Mouse (Mus musculus) hindbrain, embryonic 15.5 days (tissue): ENCODE measurements around the gene Rbfox2. TPM values are rescaled to one million over a fixed set of nuclear protein-coding genes. Genes with fewer than 3 reads are reported as not detected.
A peak's percentile ranks its signal among the peaks of the same experiment; 100 is the strongest.

Source experiments
- ATAC-seq: fragments of 200-750 bp; cut with Nextera tagmentation; 2 replicates; pipeline ENCODE4 v1.8.0; 2017; ENCODE audit warnings: low read depth, moderate number of reproducible peaks, moderate TSS enrichment; ENCODE audit not compliant: low FRiP score
- H3K27ac ChIP-seq: fragments of 300-500 bp; sonication (generic); replicated peaks from 2 replicates; pipeline ENCODE4 v1.5.1; 2015; ENCODE audit warnings: mild to moderate bottlenecking, inconsistent platforms
- H3K27me3 ChIP-seq: fragments of 300-500 bp; sonication (generic); 2 replicates; pipeline ENCODE4 v1.6.1; 2015; ENCODE audit warnings: control low read depth, inconsistent platforms
- H3K36me3 ChIP-seq: fragments of 300-500 bp; sonication (generic); 2 replicates; pipeline ENCODE4 v1.6.1; 2015; ENCODE audit warnings: control low read depth, inconsistent platforms
- H3K4me1 ChIP-seq: fragments of 300-500 bp; sonication (generic); replicated peaks from 2 replicates; pipeline ENCODE4 v1.6.1; 2015; ENCODE audit warnings: control low read depth, inconsistent platforms
- H3K4me2 ChIP-seq: fragments of 300-500 bp; sonication (generic); 2 replicates; pipeline ENCODE4 v1.6.1; 2015; ENCODE audit warnings: moderate library complexity, mild to moderate bottlenecking, inconsistent platforms
- H3K4me3 ChIP-seq: fragments of 300-500 bp; sonication (generic); 2 replicates; pipeline ENCODE4 v1.5.1; 2015; ENCODE audit warnings: mild to moderate bottlenecking, inconsistent platforms
- H3K9ac ChIP-seq: fragments of 300-500 bp; sonication (generic); 2 replicates; pipeline ENCODE4 v1.6.1; 2015; ENCODE audit warnings: inconsistent platforms
- H3K9me3 ChIP-seq: fragments of 300-500 bp; sonication (generic); 2 replicates; pipeline ENCODE4 v1.6.1; 2016; ENCODE audit warnings: control low read depth, inconsistent platforms
- WGBS: fragments of 180-500 bp; shearing (Covaris S2); methylation state at CpG from one replicate; pipeline ENCODE4 v1.1.7; 2015; 5-methylcytosine and 5-hydroxymethylcytosine counted together
- polyA plus RNA-seq: library from polyadenylated mRNA; unstranded; fragments of >200 nt; fragmentation: Nextera tagmentation; extraction: Ambion mirVana; gene quantifications from 2 replicates; pipeline ENCODE4 v1.2.1, GENCODE M21; 2015

Gene Rbfox2
- polyA plus RNA-seq, 1 experiment from 2014 or later: 151 TPM

DNA sequence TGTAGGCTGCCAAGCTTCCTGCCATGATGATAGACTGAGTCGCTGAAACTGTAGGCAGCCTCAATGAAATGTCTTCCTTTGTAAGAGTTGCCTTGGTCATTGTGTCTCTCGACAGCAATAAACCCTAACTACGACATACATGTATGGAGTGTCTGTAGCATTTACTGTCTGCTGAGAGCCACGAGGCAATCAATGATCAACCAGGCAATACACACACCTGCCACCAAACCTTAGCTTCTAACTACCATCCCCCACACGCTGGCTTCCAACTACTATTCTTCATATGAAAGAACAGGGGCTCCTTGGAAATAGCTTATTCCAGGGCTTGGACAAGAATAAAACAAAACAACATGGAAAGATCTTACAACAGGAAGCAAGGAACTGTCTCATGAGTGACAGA is 42.5 kb downstream of the Rbfox2 start:
- no peak for ATAC-seq
- Histone ChIP-seq H3K27ac (no peak overlapping the region), H3K4me2 (no peak overlapping the region), H3K9me3 (no peaks in the 10 kb centered on the region), H3K27me3 (no peaks in the 10 kb centered on the region), H3K4me1 (peaks cover 12% of the 10 kb centered on the region), H3K36me3 (no peaks in the 10 kb centered on the region), H3K4me3 (no peak overlapping the region), H3K9ac (no peak overlapping the region)
- WGBS: 75% methylated on average over 5 of the region's 5 CpGs

DNA sequence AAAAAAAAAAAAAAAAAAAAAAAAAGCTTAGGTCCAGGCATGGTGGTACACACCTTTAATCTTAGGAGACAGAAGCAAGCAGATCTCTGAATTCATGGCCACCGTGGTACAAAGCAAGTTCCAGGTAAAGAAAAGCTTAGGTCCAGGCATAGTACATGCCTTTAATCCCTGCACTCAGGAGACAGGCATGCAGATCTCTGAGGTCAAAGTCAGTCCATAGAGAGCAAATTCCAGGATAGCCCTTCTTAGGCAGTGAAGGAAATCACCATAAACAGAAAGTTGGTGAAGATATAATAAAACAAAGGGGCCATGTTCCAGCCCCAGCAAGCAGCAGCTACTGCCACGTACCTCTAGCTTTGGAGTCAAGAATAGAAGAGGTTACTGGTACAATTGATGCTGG is 44.0 kb downstream of the Rbfox2 start:
- H3K4me1 ChIP-seq: peaks cover 14% of the 10 kb centered on the region
- no peak overlapping the region for H3K4me3 ChIP-seq
- WGBS: 91% methylated on average over 2 of the region's 2 CpGs
- H3K36me3 ChIP-seq: no peaks in the 10 kb centered on the region
- no peak overlapping the region for H3K27ac ChIP-seq
- no peaks in the 10 kb centered on the region for H3K9me3 ChIP-seq
- H3K27me3 ChIP-seq: no peaks in the 10 kb centered on the region
- H3K4me2 ChIP-seq: no peak overlapping the region
- no peak overlapping the region for H3K9ac ChIP-seq
- no peak for ATAC-seq

DNA sequence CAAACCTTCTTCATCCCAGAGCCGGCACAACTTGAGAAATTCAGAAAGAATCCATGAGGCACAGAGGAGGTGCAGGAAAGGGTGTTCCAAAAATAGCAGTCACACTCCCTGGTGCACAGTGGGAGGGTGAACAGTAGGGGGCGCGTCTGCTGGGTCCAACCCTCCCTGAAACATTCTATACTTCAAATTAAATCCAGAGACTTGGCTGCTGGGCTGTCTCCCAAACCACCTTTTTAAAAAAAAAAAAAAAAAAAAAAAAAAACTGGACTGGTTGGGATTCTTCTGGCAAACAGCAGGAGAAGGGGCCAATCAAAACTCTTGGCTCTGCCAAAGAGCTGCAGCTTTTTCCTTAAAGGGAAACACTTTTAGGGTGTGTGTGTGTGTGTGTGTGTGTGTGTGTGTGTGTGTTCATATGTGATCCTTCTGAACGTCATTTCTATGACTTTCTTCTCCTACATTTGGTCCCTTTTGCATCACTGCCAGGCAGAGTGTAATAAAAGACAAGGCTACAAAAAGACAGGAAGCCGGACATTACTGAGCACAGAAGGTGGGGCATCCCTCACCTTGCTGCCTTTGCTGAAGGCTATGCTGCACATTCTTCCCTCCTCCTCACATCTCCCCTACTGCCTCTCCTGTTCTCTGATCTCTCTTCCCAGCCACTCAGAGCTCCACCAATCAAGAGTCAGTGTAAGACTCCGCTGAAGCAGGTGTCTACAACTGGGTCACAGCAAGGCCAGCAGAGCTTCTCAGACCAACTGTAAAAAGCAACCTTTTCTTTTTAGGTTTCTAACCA is 49.2 kb downstream of the Rbfox2 start:
- Histone ChIP-seq H3K4me1 (peaks cover 30% of the 10 kb centered on the region), H3K27ac (0 out of 2 replicates have a peak overlapping the region, but pooled peaks have one; percentile 25)
- WGBS: 34% methylated on average over 6 of the region's 6 CpGs

DNA sequence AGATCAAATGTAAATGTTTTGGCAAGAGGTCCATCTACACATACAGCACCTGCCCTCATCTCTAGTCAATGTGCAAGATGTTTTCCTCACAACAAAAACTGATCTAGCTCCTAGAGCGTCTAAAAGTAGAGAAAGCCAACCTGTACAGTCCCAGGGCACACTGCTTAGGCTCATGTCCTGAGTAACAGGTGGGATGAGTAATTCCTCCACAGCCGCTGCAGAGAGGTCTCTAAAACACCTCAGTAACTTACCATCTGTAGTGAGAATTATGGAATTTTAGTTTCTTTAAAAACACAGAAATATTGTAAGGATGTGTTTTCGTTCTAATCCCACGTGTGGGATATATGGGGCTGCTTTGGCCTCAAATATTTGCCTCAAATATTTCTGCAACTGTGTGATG is 50.0 kb downstream of the Rbfox2 start:
- Histone ChIP-seq H3K9ac (no peak overlapping the region), H3K4me1 (peaks cover 30% of the 10 kb centered on the region), H3K4me3 (no peak overlapping the region), H3K27ac (no peak overlapping the region), H3K36me3 (no peaks in the 10 kb centered on the region), H3K27me3 (no peaks in the 10 kb centered on the region), H3K9me3 (no peaks in the 10 kb centered on the region), H3K4me2 (no peak overlapping the region)
- 84% methylated on average over 4 of the region's 4 CpGs for WGBS
- ATAC-seq: no peak

More for the DNA sequence above, 49.2 kb downstream of the Rbfox2 start:
- Histone ChIP-seq H3K4me3 (no peak overlapping the region), H3K9ac (no peak overlapping the region), H3K36me3 (no peaks in the 10 kb centered on the region), H3K9me3 (no peaks in the 10 kb centered on the region), H3K27me3 (no peaks in the 10 kb centered on the region), H3K4me2 (no peak overlapping the region)
- ATAC-seq: no peak

GRCm38 (mm10) chr15:77254636-77255035 is 52.2 kb downstream of the Rbfox2 start:
- Histone ChIP-seq H3K9me3 (no peaks in the 10 kb centered on the region), H3K9ac (no peak overlapping the region), H3K4me3 (no peak overlapping the region), H3K4me1 (peaks cover 30% of the 10 kb centered on the region), H3K36me3 (no peaks in the 10 kb centered on the region), H3K27ac (peak overlapping the region; percentile 33), H3K4me2 (no peak overlapping the region), H3K27me3 (no peaks in the 10 kb centered on the region)
- 33% methylated on average over 1 of the region's 1 CpGs for WGBS
- ATAC-seq: no peak

DNA sequence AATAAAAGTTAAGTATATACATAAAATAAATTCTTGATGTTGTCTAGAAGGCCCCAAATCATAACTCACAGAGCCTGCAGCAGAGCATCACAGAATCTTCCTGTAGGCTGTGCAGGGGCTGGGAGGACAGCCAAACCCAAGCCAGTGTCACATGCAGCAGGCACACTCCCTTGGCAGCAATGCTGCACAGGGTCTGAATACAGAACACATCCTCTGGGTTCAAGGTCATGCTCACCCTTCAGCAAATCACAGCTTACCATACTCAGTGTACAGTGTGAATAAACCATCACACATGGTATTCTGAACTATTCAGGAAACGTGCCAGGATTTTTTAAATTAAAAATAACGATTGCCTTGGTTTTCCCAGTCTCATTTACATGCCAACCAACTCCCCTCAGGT is 52.7 kb downstream of the Rbfox2 start:
- WGBS: 47% methylated on average over 2 of the region's 2 CpGs
- H3K9me3 ChIP-seq: no peaks in the 10 kb centered on the region
- no peak overlapping the region for H3K4me2 ChIP-seq
- H3K4me1 ChIP-seq: peaks cover 30% of the 10 kb centered on the region
- no peak overlapping the region for H3K9ac ChIP-seq
- peak; percentile 27; the same call in 1 of the 2 replicates for ATAC-seq
- peak overlapping the region; percentile 33 for H3K27ac ChIP-seq
- no peak overlapping the region for H3K4me3 ChIP-seq
- H3K36me3 ChIP-seq: no peaks in the 10 kb centered on the region
- no peaks in the 10 kb centered on the region for H3K27me3 ChIP-seq

DNA sequence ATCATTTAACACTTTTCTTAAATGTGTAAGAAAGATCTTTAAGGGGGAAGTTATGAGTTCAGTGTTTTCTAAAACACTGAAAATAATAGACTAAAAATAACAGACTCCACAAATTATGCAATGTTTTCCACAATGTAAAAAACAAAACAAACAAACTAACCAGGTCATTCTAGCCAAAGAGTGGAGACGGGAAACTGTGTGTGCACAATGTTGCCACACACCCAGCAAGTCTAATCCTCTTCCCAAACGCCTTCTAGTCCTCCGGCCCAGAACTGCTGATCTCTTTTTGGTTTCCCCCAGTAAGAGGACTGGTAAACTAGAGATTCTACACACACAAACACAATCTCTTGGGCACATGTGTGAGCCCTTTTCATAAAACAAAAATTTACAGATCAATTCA is 55.1 kb downstream of the Rbfox2 start:
- 89% methylated on average over 3 of the region's 3 CpGs for WGBS
- Histone ChIP-seq H3K4me3 (no peak overlapping the region), H3K27ac (no peak overlapping the region), H3K4me1 (peaks cover 25% of the 10 kb centered on the region), H3K4me2 (no peak overlapping the region), H3K27me3 (no peaks in the 10 kb centered on the region), H3K9ac (no peak overlapping the region), H3K36me3 (no peaks in the 10 kb centered on the region), H3K9me3 (no peaks in the 10 kb centered on the region)
- ATAC-seq: no peak

DNA sequence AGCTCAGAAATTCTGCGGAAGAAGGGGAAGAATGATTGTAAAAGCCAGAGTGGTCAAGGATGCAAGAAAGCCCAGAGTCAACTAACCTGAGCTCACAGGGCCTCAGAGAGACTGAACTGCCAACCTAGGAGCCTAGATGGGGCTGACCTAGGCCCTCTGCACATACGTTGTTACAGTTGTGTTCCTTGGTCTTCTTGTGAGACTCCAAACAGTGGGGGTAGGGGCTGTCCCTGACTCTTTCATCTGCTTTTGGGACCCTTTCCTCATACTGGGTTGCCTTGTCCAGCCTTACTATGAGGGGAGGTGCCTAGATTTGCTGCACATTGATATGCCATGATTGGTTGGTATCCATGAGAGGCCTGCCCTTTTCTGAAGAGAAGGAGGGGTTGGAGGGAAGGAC is 56.0 kb downstream of the Rbfox2 start:
- no peak overlapping the region for H3K4me2 ChIP-seq
- 96% methylated on average over 2 of the region's 2 CpGs for WGBS
- no peak for ATAC-seq

DNA sequence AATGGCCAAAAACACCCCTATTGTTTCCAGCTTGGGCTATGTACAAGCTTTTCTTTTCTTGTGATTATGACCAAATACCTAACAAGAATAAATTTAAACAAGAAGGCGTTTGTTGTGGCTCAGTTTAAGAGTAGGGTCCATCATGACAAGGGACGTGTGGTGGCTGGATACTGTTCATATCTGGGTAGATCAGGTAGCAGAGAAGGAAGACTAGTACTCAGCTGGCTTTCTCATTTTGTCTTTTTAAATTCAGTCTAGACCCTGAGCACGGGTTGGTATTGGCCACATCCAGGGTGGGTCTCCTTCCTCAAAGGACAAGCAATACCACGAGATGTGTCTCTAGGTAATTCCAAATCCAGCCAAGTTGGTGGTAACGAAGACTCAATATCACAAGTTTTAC is 57.4 kb downstream of the Rbfox2 start:
- ATAC-seq: no peak
- Histone ChIP-seq H3K9ac (no peak overlapping the region), H3K27me3 (no peaks in the 10 kb centered on the region), H3K36me3 (no peaks in the 10 kb centered on the region), H3K4me1 (peaks cover 33% of the 10 kb centered on the region), H3K27ac (no peak overlapping the region), H3K4me2 (no peak overlapping the region), H3K9me3 (no peaks in the 10 kb centered on the region), H3K4me3 (no peak overlapping the region)
- 93% methylated on average over 5 of the region's 5 CpGs for WGBS

More for the DNA sequence above, 56.0 kb downstream of the Rbfox2 start:
- Histone ChIP-seq H3K36me3 (no peaks in the 10 kb centered on the region), H3K27ac (no peak overlapping the region), H3K9ac (no peak overlapping the region), H3K4me3 (no peak overlapping the region), H3K4me1 (peaks cover 32% of the 10 kb centered on the region), H3K9me3 (no peaks in the 10 kb centered on the region), H3K27me3 (no peaks in the 10 kb centered on the region)

- WGBS: 9% methylated on average over 11 of the region's 11 CpGs
- peak; percentile 94 for ATAC-seq
- Histone ChIP-seq H3K27ac (peak overlapping the region; percentile 87), H3K9me3 (no peaks in the 10 kb centered on the region), H3K9ac (peak overlapping the region; percentile 56), H3K4me1 (peaks cover 39% of the 10 kb centered on the region), H3K4me2 (peak overlapping the region; percentile 57), H3K27me3 (no peaks in the 10 kb centered on the region), H3K4me3 (peak overlapping the region; percentile 45), H3K36me3 (no peaks in the 10 kb centered on the region)
Measured at GRCm38 (mm10) chr15:77245418-77246365, 61.1 kb downstream of the Rbfox2 start.

- H3K4me1 ChIP-seq: peaks cover 46% of the 10 kb centered on the region
- peak overlapping the region; percentile 57 for H3K4me2 ChIP-seq
- H3K9me3 ChIP-seq: no peaks in the 10 kb centered on the region
- ATAC-seq: no peak
- peak overlapping the region; percentile 73 for H3K27ac ChIP-seq
- H3K9ac ChIP-seq: peak overlapping the region; percentile 56
- peak overlapping the region; percentile 45 for H3K4me3 ChIP-seq
- WGBS: 63% methylated on average over 5 of the region's 5 CpGs
- no peaks in the 10 kb centered on the region for H3K27me3 ChIP-seq
- no peaks in the 10 kb centered on the region for H3K36me3 ChIP-seq
Measured at GRCm38 (mm10) chr15:77244634-77245033, 62.2 kb downstream of the Rbfox2 start.
